Mouse (Mus musculus) spleen, postnatal 36 days (tissue): ENCODE data around the gene Mrps24.

Experiments
- DNase-seq, 2 experiments: peaks; one replicate each; pipeline ENCODE4 v3.0.0; 2022; ENCODE audit warnings: low spot score in 2 of 2, mixed read lengths in 1 of 2

Mrps24 gene

GRCm38 (mm10) chr11:5715630-5716105 lies at the start of gene Mrps24:
TSS of gene Mrps24 (minus strand) at chr11:5715680.
- DNase-seq = no peak

GRCm38 (mm10) chr11:5762633-5762982 lies 47.1 kb upstream of the Mrps24 start:
- no peak for DNase-seq

GRCm38 (mm10) chr11:5761820-5762632 lies 46.5 kb upstream of the Mrps24 start, which contains the start of gene Urgcp:
TSS of gene Urgcp (minus strand) at chr11:5762376.
- DNase-seq = peak; percentile 93 to 94

GRCm38 (mm10) chr11:5753755-5754154 lies 38.3 kb upstream of the Mrps24 start:
- DNase-seq = no peak

- no peak for DNase-seq
Observed at GRCm38 (mm10) chr11:5744951-5745350, 29.5 kb upstream of the Mrps24 start.

GRCm38 (mm10) chr11:5742106-5742505 lies 26.6 kb upstream of the Mrps24 start:
- DNase-seq = peak; percentile 41

- peak; percentile 84 to 85 for DNase-seq
Observed at GRCm38 (mm10) chr11:5740965-5741627, 25.6 kb upstream of the Mrps24 start.

GRCm38 (mm10) chr11:5740599-5740964 lies 25.1 kb upstream of the Mrps24 start:
- DNase-seq = peak in 1 of 2 experiments; percentile 27

- DNase-seq = no peak
Observed at GRCm38 (mm10) chr11:5739846-5740245, 24.4 kb upstream of the Mrps24 start.

GRCm38 (mm10) chr11:5738888-5739632 lies 23.6 kb upstream of the Mrps24 start:
- no peak for DNase-seq

- DNase-seq = no peak
Observed at GRCm38 (mm10) chr11:5737137-5737536, 21.7 kb upstream of the Mrps24 start.

- DNase-seq = no peak
Observed at GRCm38 (mm10) chr11:5734323-5734722, 18.8 kb upstream of the Mrps24 start.

- no peak for DNase-seq
Observed at GRCm38 (mm10) chr11:5732401-5732800, 16.9 kb upstream of the Mrps24 start.

- DNase-seq = no peak
Observed at GRCm38 (mm10) chr11:5729582-5729981, 14.1 kb upstream of the Mrps24 start.

GRCm38 (mm10) chr11:5718611-5719354 lies 3.3 kb upstream of the Mrps24 start:
- DNase-seq = no peak

GRCm38 (mm10) chr11:5716938-5717705 lies 1.6 kb upstream of the Mrps24 start:
- peak in 1 of 2 experiments; percentile 27 for DNase-seq

- DNase-seq = no peak
Observed at GRCm38 (mm10) chr11:5716246-5716645, 766 bp upstream of the Mrps24 start.

GRCm38 (mm10) chr11:5715179-5715578 lies 301 bp downstream of the Mrps24 start:
- no peak for DNase-seq

- peak; percentile 89 to 91 for DNase-seq
Observed at GRCm38 (mm10) chr11:5707530-5708353, 7.7 kb downstream of the Mrps24 start.
